Mouse (Mus musculus) hindbrain, embryonic 14.5 days (tissue): ENCODE measurements around the gene C1qa. TPM values are rescaled to one million over a fixed set of nuclear protein-coding genes. Genes with fewer than 3 reads are reported as not detected.

ENCODE experiments used
- ATAC-seq: fragments of 200-750 bp; cut with Nextera tagmentation; 2 replicates; pipeline ENCODE4 v1.8.0; 2017; ENCODE audit warnings: moderate number of reproducible peaks, mild to moderate bottlenecking, moderate TSS enrichment, moderate library complexity; ENCODE audit not compliant: low FRiP score
- DNase-seq: peaks from one replicate; pipeline ENCODE4 v3.0.0-alpha.2; 2015; ENCODE audit warnings: low spot score
- H3K27ac ChIP-seq: fragments of 300-500 bp; sonication (generic); 2 replicates; pipeline ENCODE4 v1.5.1; 2014; ENCODE audit warnings: mild to moderate bottlenecking, moderate library complexity
- H3K27me3 ChIP-seq: fragments of 300-500 bp; sonication (generic); 2 replicates; pipeline ENCODE4 v1.6.1; 2014; ENCODE audit warnings: mild to moderate bottlenecking, low read length, mixed read lengths; ENCODE audit not compliant: control insufficient read depth, insufficient read depth
- H3K36me3 ChIP-seq: fragments of 300-500 bp; sonication (generic); replicated peaks from 2 replicates; pipeline ENCODE4 v1.6.1; 2014; ENCODE audit not compliant: control insufficient read depth, insufficient read depth
- H3K4me1 ChIP-seq: fragments of 300-500 bp; sonication (generic); replicated peaks from 2 replicates; pipeline ENCODE4 v1.6.1; 2014; ENCODE audit warnings: antibody characterized with exemption, low read length, mixed read lengths; ENCODE audit not compliant: control insufficient read depth, insufficient read depth
- H3K4me2 ChIP-seq: fragments of 300-500 bp; sonication (generic); replicated peaks from 2 replicates; pipeline ENCODE4 v1.6.1; 2014; ENCODE audit warnings: mild to moderate bottlenecking, moderate library complexity
- H3K4me3 ChIP-seq: fragments of 300-500 bp; sonication (generic); replicated peaks from 2 replicates; pipeline ENCODE4 v1.5.1; 2014; ENCODE audit warnings: mild to moderate bottlenecking, low read length
- H3K9ac ChIP-seq: fragments of 300-500 bp; sonication (generic); 2 replicates; pipeline ENCODE4 v1.6.1; 2014
- H3K9me3 ChIP-seq: fragments of 300-500 bp; sonication (generic); 2 replicates; pipeline ENCODE4 v1.6.1; 2016; ENCODE audit warnings: low read length; ENCODE audit not compliant: control insufficient read depth
- WGBS: fragments of 180-500 bp; shearing (Covaris S2); extraction: QIAGEN DNeasy Blood & Tissue Kit; methylation state at CpG from one replicate; pipeline ENCODE4 v1.1.7; 2014; 5-methylcytosine and 5-hydroxymethylcytosine counted together
- polyA plus RNA-seq: library from polyadenylated mRNA; unstranded; fragments of >200 nt; fragmentation: Nextera tagmentation; extraction: Ambion mirVana; gene quantifications from 2 replicates; pipeline ENCODE4 v1.2.1, GENCODE M21; 2014

Gene C1qa
- polyA plus RNA-seq, 1 experiment from 2014 or later, result 33.4 TPM

- Histone ChIP-seq H3K4me3 (no peak overlapping the region), H3K4me2 (no peak overlapping the region), H3K9me3 (no peaks in the 10 kb centered on the region), H3K36me3 (peaks cover 6% of the 10 kb centered on the region; the same call in 1 of the 2 replicates), H3K9ac (no peak overlapping the region), H3K27me3 (peaks cover 23% of the 10 kb centered on the region), H3K27ac (no peak overlapping the region), H3K4me1 (peaks cover 9% of the 10 kb centered on the region; the same call in 1 of the 2 replicates)
- DNase-seq (no peak), ATAC-seq (no peak)
- 8% methylated on average over 5 of the region's 5 CpGs for WGBS
Observed at GRCm38 (mm10) chr4:136928928-136929327, 30.3 kb upstream of the C1qa start.

GRCm38 (mm10) chr4:136925804-136926203 is 27.2 kb upstream of the C1qa start:
- DNase-seq (peak; percentile 38), ATAC-seq (peak; percentile 49; the same call in 1 of the 2 replicates)
- no peaks in the 10 kb centered on the region for H3K9me3 ChIP-seq
- peak overlapping the region; percentile 57 for H3K27ac ChIP-seq
- no peak overlapping the region for H3K4me2 ChIP-seq
- peaks cover 12% of the 10 kb centered on the region; the same call in 1 of the 2 replicates for H3K4me1 ChIP-seq
- no peak overlapping the region for H3K4me3 ChIP-seq
- 5% methylated on average over 15 of the region's 15 CpGs for WGBS
- no peak overlapping the region for H3K9ac ChIP-seq
- no peaks in the 10 kb centered on the region for H3K36me3 ChIP-seq
- H3K27me3 ChIP-seq, result peaks cover 31% of the 10 kb centered on the region

- no peak overlapping the region for H3K27ac ChIP-seq
- ATAC-seq (no peak), DNase-seq (peak; percentile 76)
- H3K36me3 ChIP-seq, result no peaks in the 10 kb centered on the region
- no peak overlapping the region for H3K9ac ChIP-seq
- peaks cover 31% of the 10 kb centered on the region for H3K27me3 ChIP-seq
- 14% methylated on average over 6 of the region's 6 CpGs for WGBS
- peaks cover 12% of the 10 kb centered on the region; the same call in 1 of the 2 replicates for H3K4me1 ChIP-seq
- no peaks in the 10 kb centered on the region for H3K9me3 ChIP-seq
- H3K4me2 ChIP-seq, result no peak overlapping the region
- no peak overlapping the region for H3K4me3 ChIP-seq
Observed at GRCm38 (mm10) chr4:136924529-136924928, 25.9 kb upstream of the C1qa start.

- Histone ChIP-seq H3K4me2 (no peak overlapping the region), H3K9ac (no peak overlapping the region), H3K27ac (no peak overlapping the region), H3K36me3 (no peaks in the 10 kb centered on the region), H3K27me3 (peaks cover 18% of the 10 kb centered on the region), H3K9me3 (no peaks in the 10 kb centered on the region), H3K4me1 (peaks cover 14% of the 10 kb centered on the region), H3K4me3 (no peak overlapping the region)
- WGBS, result 80% methylated on average over 3 of the region's 3 CpGs
- ATAC-seq (no peak), DNase-seq (no peak)
Observed at GRCm38 (mm10) chr4:136919526-136919925, 20.9 kb upstream of the C1qa start.

- H3K4me3 ChIP-seq, result no peak overlapping the region
- no peak overlapping the region for H3K27ac ChIP-seq
- H3K4me2 ChIP-seq, result no peak overlapping the region
- peaks cover 11% of the 10 kb centered on the region for H3K27me3 ChIP-seq
- no peaks in the 10 kb centered on the region for H3K9me3 ChIP-seq
- no peaks in the 10 kb centered on the region for H3K36me3 ChIP-seq
- 83% methylated on average over 8 of the region's 8 CpGs for WGBS
- no peak overlapping the region for H3K9ac ChIP-seq
- peaks cover 14% of the 10 kb centered on the region for H3K4me1 ChIP-seq
- ATAC-seq (no peak), DNase-seq (no peak)
Observed at GRCm38 (mm10) chr4:136918834-136919233, 20.2 kb upstream of the C1qa start.

- Histone ChIP-seq H3K27me3 (0 out of 2 replicates have a peak, but pooled peaks cover 4% of the 10 kb centered on the region), H3K36me3 (no peaks in the 10 kb centered on the region), H3K4me1 (peaks cover 22% of the 10 kb centered on the region), H3K9me3 (no peaks in the 10 kb centered on the region), H3K9ac (no peak overlapping the region), H3K4me2 (no peak overlapping the region), H3K4me3 (no peak overlapping the region), H3K27ac (no peak overlapping the region)
- DNase-seq (no peak), ATAC-seq (no peak)
- WGBS, result 35% methylated on average over 7 of the region's 7 CpGs
Observed at GRCm38 (mm10) chr4:136917165-136917524, 18.5 kb upstream of the C1qa start.

- Histone ChIP-seq H3K4me2 (no peak overlapping the region), H3K4me3 (no peak overlapping the region), H3K4me1 (peaks cover 25% of the 10 kb centered on the region), H3K9me3 (no peaks in the 10 kb centered on the region), H3K27me3 (no peaks in the 10 kb centered on the region), H3K36me3 (no peaks in the 10 kb centered on the region), H3K9ac (no peak overlapping the region), H3K27ac (no peak overlapping the region)
- ATAC-seq, result no peak
- WGBS, result 36% methylated on average over 20 of the region's 20 CpGs
- no peak for DNase-seq
Observed at GRCm38 (mm10) chr4:136916359-136917164, 18.0 kb upstream of the C1qa start.

GRCm38 (mm10) chr4:136912841-136913240 is 14.2 kb upstream of the C1qa start:
- Histone ChIP-seq H3K9me3 (no peaks in the 10 kb centered on the region), H3K27me3 (peaks cover under 1% of the 10 kb centered on the region; the same call in 1 of the 2 replicates), H3K9ac (no peak overlapping the region), H3K4me3 (no peak overlapping the region), H3K4me1 (peaks cover 34% of the 10 kb centered on the region), H3K4me2 (no peak overlapping the region), H3K36me3 (no peaks in the 10 kb centered on the region), H3K27ac (no peak overlapping the region)
- 9% methylated on average over 9 of the region's 9 CpGs for WGBS
- no peak for DNase-seq
- ATAC-seq, result no peak

- Histone ChIP-seq H3K4me2 (peak overlapping the region; percentile 39), H3K27me3 (peaks cover 7% of the 10 kb centered on the region), H3K9ac (0 out of 2 replicates have a peak overlapping the region, but pooled peaks have one; percentile 34), H3K27ac (no peak overlapping the region), H3K4me3 (no peak overlapping the region), H3K36me3 (no peaks in the 10 kb centered on the region), H3K9me3 (no peaks in the 10 kb centered on the region), H3K4me1 (peaks cover 26% of the 10 kb centered on the region)
- WGBS, result 40% methylated on average over 9 of the region's 9 CpGs
- no peak for ATAC-seq
- DNase-seq, result no peak
Observed at GRCm38 (mm10) chr4:136911804-136912203, 13.2 kb upstream of the C1qa start.
